Mouse (Mus musculus): ENCODE data around the gene Nat8f5. TPM values are rescaled to one million over a fixed set of nuclear protein-coding genes. Genes with fewer than 3 reads are reported as not detected.
"Not testable (repeated sequence)": the region's sequence is repeated elsewhere in the genome, so short reads cannot be mapped to it uniquely, and the experiment has no call there.

Nat8f5 gene
- total RNA-seq, 2 experiments from 2014 or later = not detected

GRCm38 (mm10) chr6:85837307-85837706 lies 16.5 kb upstream of the Nat8f5 start:
- not testable (repeated sequence) for DNase-seq
- intact Hi-C loops (cut with DNase I) = loop anchor here (5.0 to 10.0 kb wide), 2 partner anchors 55 to 167 kb away; no protein-coding TSS in a partner anchor

- DNase-seq = peak; percentile 47 to 51
- intact Hi-C loops (cut with DNase I) = loop anchor here (5.0 to 10.0 kb wide), 2 partner anchors 55 to 168 kb away; no protein-coding TSS in a partner anchor
These were observed 16.1 kb upstream of the Nat8f5 start for GRCm38 (mm10) chr6:85836827-85837226.

DNA sequence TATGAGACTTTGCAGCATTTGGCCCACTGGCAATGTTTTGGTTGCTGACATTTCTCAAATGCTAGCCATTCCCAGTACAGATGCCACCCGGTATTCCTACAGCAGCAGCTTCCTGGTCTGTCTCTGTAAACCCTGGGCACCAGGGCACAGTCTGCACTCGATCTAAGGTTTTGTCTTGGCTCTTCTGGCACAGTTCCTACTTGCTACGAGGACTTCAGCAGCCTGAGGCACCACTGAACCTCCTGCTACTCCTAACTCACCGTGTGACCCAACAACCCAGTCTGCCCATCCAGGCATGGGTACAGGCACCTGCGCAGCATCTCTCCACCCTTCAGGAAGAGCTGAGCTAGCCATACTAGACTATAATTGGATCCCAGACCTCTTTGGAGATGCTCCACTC lies 15.3 kb upstream of the Nat8f5 start:
- DNase-seq = not testable (repeated sequence)
- intact Hi-C loops (cut with DNase I) = loop anchor here (5.0 to 10.0 kb wide), 2 partner anchors 56 to 169 kb away; no protein-coding TSS in a partner anchor

- DNase-seq = not testable (repeated sequence)
- intact Hi-C loops (cut with DNase I) = loop anchor here (5.0 to 10.0 kb wide), 2 partner anchors 57 to 170 kb away; no protein-coding TSS in a partner anchor
These were observed 14.3 kb upstream of the Nat8f5 start for GRCm38 (mm10) chr6:85835104-85835503.

DNA sequence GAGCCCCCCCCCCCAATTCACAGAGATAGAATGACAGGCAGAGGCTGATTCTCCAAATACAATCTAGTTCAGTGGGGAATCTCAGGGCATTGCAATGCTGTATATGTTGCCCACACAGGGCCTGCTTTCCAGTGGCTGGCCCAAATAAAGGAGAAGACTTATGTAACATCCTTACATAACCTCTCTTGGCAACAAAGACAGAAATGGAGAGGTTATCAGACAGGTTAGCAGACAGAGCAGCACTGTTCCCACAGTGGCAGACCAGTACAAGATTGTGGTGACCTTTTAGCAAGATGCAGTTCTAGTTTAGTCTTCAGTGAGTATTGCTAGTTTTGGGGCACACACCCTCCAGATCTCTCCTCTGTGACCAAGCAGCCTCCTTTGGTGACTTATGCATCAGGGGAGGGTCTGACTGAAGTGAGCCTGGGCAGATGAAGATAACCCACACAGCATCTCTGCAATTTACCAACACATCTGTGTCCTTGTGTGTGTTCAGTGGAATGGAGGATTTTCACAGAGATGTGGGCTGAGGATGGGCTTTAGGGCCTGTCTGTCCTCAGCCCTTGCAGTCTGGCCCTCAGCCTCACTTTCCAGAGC lies 13.8 kb upstream of the Nat8f5 start:
- intact Hi-C loops (cut with DNase I) = loop anchor here (5.0 to 10.0 kb wide), 3 partner anchors 58 to 170 kb away; partner anchors contain the start of gene Nat8f4
- DNase-seq = not testable (repeated sequence)

DNA sequence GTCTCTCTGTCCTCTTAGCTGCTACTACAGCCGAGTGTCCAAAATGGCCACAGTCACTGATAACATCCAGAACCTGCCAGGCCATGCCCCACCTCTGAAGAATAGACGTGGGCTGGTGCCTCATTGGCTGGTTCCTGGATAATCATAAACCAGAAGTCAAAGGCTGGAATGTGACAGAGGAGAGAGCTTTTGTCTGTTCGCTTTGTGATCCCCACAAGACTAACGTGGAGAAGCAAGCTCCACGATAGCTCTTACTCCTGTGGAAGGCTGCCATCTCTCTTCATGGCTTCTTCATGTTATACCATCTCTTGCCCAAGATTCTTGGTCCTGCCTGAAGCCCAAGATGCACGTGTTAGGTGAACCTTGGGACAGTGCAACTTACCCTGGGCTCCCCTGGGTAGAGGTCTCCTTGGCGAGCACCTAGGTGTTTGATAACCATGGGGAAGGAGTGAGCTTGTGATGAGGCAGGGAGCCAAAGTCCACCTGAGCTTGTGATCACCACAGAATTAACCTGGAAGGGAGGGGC lies 11.1 kb upstream of the Nat8f5 start, which contains the start of gene Nat8:
Gene Nat8 (minus strand): TSS at position 287 of the 526 bp plus-strand sequence.
- DNase-seq = no peak
- intact Hi-C loops (cut with DNase I) = loop anchor here (5.0 to 10.0 kb wide), 2 partner anchors 70 to 173 kb away; partner anchors contain the start of gene Nat8f4

DNA sequence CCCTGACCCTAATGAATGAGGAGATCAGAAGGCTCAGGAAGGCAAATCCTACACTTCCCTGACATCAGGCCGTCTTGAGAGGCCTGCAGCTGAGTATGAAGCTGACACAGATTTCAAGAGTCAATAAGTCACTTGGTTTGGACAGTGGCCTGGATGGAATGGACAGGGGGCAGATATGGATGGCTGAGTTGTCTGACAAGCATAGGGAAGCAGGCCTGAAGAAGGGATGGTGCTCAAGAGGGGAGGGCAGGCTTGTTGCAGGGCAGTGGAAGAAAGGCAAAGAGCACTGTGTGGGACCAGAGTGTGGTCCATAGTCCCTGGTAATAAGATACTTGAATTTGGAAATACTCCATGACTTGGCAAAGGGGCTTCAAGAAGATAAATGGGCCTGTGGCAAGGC lies 8.7 kb upstream of the Nat8f5 start:
- intact Hi-C loops (cut with DNase I) = no loop called here

DNA sequence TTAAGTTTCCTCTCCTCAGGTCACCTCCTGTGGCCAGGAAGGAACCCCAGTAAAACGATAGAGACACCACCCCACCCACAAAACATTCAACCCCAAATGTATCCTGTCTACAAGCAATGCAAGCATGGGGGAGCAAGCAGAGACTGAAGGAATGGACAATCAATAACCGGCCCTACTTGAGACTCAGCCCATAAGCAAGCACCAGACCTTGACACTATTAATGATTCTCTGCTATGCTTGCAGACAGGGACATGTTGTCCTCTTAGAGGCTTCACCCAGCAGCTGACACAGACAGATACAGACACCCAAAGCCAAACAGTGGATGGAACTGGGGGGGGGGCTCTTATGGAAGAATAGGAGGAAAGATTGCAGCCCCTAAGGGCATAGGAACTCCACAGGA lies 5.1 kb upstream of the Nat8f5 start:
- intact Hi-C loops (cut with DNase I) = no loop called here
- no peak for DNase-seq

More for the DNA sequence above, 8.7 kb upstream of the Nat8f5 start:
- no peak for DNase-seq

DNA sequence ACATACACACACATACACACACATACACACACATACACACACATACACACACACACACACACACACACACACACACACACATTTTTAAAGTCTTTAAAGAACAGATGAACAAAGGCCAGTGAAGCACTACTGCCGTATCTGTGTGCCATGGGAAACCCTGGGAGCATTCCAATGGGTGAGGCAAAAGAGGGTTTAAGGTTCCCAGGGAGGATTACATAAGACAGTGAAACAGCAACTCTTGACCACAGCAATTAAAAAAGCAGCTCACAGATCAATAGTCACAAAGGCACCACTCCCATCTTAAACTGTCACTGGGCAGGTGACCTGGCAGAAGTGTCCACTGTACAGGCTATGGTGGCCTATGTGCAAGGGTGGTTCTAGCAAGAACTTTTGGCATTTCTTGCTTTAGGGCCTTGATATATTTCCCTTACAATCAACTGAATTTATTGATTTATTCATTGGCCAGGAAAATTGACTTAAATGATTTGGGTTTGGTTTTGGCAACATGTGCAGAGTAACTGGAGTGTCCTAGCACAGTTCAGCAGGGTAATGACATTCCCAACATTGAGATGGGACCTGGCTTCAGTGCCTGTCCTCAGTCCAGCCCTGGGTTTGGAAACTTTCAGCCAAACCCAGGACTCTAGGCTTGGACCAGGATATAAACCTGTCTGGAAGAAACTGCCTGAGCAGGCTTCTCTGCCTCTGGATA lies 2.8 kb upstream of the Nat8f5 start:
- intact Hi-C loops (cut with DNase I) = no loop called here

DNA sequence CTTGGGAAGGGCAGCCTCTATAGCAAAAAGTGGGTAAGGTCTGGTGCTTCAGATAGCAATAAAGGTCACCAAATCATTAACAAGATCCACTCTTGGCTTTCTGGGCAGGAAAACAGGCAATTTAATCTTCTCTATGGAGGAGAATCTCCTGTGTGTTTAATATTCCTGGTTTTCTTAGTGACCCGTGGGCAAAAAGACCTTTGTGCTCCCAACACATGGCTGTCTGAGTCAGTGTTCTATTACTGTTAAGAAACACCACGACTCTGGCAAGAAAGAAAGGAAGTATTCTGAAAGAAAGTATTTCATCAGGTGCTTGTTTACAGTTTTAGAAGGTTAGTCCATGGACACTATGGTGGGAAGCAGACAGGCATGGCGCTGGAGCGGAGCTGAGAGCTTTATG lies 1.5 kb upstream of the Nat8f5 start:
- intact Hi-C loops (cut with DNase I) = no loop called here
- DNase-seq = no peak

More for the DNA sequence above, 2.8 kb upstream of the Nat8f5 start:
- no peak for DNase-seq

DNA sequence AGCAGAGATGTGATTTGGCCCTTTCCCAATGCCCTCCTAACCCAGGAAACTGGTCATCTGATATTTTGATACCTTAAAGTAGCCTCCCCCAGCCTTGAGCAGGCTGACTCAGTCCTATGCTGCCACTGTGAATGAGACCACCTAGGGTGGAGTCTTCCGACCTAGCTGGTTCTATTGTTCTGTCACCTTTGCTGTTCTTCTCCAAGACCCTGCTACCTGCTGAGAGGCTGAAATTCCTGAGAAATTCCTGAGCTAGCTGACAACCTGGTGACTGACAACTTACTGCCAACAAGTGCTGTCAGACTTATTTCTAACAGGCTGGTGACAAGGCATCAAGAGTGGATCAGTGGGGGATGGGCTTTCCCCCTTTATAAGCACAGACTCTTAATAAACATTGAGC lies 2.4 kb downstream of the Nat8f5 start:
- DNase-seq = no peak
- intact Hi-C loops (cut with DNase I) = no loop called here

DNA sequence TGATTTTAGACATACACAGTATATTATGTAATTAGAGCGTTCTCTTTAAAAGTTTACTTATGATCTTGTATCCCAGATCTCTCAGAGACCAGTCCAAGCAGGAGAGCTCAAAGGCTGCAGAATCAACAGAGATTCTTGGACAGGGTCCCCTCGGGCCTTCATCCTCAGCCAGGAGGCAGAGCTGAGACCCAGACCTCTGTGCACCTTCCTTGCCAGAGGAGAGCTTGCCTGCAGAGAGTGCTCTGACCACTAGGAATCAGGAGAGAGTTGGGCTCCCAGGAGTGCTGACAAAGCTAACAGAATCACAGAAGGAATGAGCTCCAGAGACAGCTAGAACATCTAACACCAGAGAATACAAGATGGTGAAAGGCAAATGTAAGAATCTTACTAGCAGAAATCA lies 7.4 kb downstream of the Nat8f5 start:
- intact Hi-C loops (cut with DNase I) = no loop called here
- DNase-seq = no peak

DNA sequence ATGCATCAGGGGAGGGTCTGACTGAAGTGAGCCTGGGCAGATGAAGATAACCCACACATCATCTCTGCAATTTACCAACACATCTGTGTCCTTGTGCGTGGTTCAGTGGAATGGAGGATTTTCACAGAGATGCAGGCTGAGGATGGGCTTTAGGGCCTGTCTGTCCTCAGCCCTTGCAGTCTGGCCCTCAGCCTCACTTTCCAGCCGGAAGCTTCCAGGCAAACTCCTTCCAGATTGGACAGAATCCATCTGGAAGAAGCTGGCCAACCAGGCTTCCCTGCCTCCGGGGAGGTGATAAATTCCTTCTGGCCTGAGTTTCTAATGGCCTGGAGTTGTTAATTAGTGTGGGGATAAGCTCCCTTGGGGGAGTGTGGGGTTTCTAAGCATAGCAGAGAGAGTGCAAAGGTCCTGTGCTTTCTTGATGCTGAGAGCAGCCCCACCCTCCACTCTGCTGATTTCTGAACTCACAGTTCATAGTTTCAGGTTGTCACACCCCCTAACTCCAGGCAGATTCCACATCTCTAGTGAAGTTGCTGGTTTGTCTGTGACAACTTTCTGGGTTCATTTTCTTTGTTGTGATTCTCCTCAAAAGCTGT lies 9.7 kb downstream of the Nat8f5 start:
- DNase-seq; intact Hi-C loops (cut with DNase I): not testable (repeated sequence)

DNA sequence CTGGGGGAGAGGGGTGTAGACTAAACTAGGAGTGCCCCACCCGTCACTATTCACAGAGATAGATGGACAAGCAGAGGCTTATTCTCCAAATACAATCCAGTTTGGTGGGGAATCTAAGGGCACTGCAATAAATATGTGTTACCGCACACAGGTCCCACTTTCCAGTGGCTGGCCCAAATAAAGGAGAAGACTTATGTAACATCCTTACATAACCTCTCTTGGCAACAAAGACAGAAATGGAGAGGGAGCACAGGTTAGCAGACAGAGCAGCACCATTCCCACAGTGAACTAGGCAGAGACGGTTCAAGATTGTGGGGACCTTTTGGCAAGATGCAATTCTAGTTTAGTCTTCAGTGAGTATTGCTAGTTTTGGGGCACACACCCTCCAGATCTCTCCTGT lies 10.3 kb downstream of the Nat8f5 start:
- DNase-seq; intact Hi-C loops (cut with DNase I): not testable (repeated sequence)

- intact Hi-C loops (cut with DNase I); DNase-seq: not testable (repeated sequence)
These were observed 11.0 kb downstream of the Nat8f5 start for GRCm38 (mm10) chr6:85809784-85810183.

DNA sequence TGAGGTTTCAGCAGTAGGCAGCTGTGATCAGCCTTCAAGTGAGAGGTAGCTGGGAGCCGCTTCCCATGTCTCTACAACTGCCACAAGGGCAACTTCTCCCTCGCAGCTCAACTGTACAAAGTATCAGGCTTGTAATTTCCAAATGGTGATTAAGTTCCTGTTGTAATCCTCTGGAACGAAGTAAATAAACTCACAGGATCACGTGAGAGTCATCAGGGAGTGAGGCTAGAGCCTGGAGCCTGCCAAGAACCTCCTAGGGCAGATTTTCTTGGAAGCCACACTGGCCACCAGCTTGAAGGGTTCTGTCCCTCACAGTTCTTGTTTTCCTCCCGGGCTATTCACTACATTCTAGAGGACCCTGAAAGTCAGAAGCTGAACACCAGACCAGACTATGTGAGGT lies 17.6 kb downstream of the Nat8f5 start:
- DNase-seq; intact Hi-C loops (cut with DNase I): not testable (repeated sequence)

Small RNAs within 50 kb of the gene (microRNA-seq; reads per million reads assigned to microRNA genes)
- 0 reads per million in 2 experiments for gene Mir6375

Other genes with a start within 250 kb of the Nat8f5 start
- under 1 TPM; 0.69 to 0.82 TPM for gene Alms1, start 233.4 kb downstream of the Nat8f5 start, total RNA-seq (2021)
- not detected for gene Nat8f7, start 107.8 kb downstream of the Nat8f5 start, total RNA-seq (2021)
- gene Nat8f3, start 55.2 kb downstream of the Nat8f5 start, total RNA-seq (2021) = under 1 TPM; 0.15 to 0.33 TPM
- not detected for gene Nat8f6, start within 50 bp of the Nat8f5 start, total RNA-seq (2021)
- gene Nat8, start 11.1 kb upstream of the Nat8f5 start, total RNA-seq (2021) = not detected
- gene Nat8f2, start 48.2 kb upstream of the Nat8f5 start, total RNA-seq (2021) = not detected
- gene Nat8f4, start 83.9 kb upstream of the Nat8f5 start, total RNA-seq (2021) = under 1 TPM; 0.20 to 0.32 TPM
- gene Tprkb, start 90.9 kb upstream of the Nat8f5 start, total RNA-seq (2021) = 10 to 100 TPM; 15.0 to 17.7 TPM
- gene Nat8f1, start 94.7 kb upstream of the Nat8f5 start, total RNA-seq (2021) = 1 to 10 TPM; 1.2 to 2.1 TPM
- 10 to 100 TPM; 30.7 to 32.8 TPM for gene Dusp11, start 140.7 kb upstream of the Nat8f5 start, total RNA-seq (2021)
- not detected for gene Figla, start 195.2 kb upstream of the Nat8f5 start, total RNA-seq (2021)
- gene Add2, start 207.7 kb upstream of the Nat8f5 start, total RNA-seq (2021) = under 1 TPM in 1 of 2 experiments, not detected in 1; 0.05 TPM